Mouse (Mus musculus) forebrain, embryonic 10.5 days (tissue): ENCODE measurements at regions not wholly inside any gene's neighbourhood (a gene's known extent, or its start where the extent isn't known, plus 50 kb on each side); places are given as distances from the start of the nearest gene placed in this dataset.

Experiments used
- DNase-seq: peaks from one replicate; pipeline ENCODE4 v3.0.0-alpha.2; 2017; ENCODE audit warnings: low spot score; ENCODE audit errors: extremely low spot score
- H3K27ac ChIP-seq: fragments of 300-500 bp; sonication (generic); 2 replicates; pipeline ENCODE4 v1.5.1; 2016; ENCODE audit warnings: mild to moderate bottlenecking
- H3K27me3 ChIP-seq: fragments of 300-500 bp; sonication (generic); 2 replicates; pipeline ENCODE4 v1.6.1; 2016; ENCODE audit warnings: mild to moderate bottlenecking; ENCODE audit not compliant: poor library complexity, severe bottlenecking
- H3K36me3 ChIP-seq: fragments of 300-500 bp; sonication (generic); replicated peaks from 2 replicates; pipeline ENCODE4 v1.6.1; 2016; ENCODE audit warnings: mild to moderate bottlenecking, moderate library complexity
- H3K4me1 ChIP-seq: fragments of 300-500 bp; sonication (generic); 2 replicates; pipeline ENCODE4 v1.6.1; 2016
- H3K4me3 ChIP-seq: fragments of 300-500 bp; sonication (generic); 2 replicates; pipeline ENCODE4 v1.5.1; 2016; ENCODE audit warnings: mild to moderate bottlenecking, moderate library complexity
- H3K9me3 ChIP-seq: fragments of 300-500 bp; sonication (generic); 2 replicates; pipeline ENCODE4 v1.6.1; 2016; ENCODE audit warnings: mild to moderate bottlenecking, moderate library complexity
- WGBS: fragments of 180-500 bp; shearing (Covaris S2); methylation state at CpG from one replicate; pipeline ENCODE4 v1.1.7; 2016; 5-methylcytosine and 5-hydroxymethylcytosine counted together

DNA sequence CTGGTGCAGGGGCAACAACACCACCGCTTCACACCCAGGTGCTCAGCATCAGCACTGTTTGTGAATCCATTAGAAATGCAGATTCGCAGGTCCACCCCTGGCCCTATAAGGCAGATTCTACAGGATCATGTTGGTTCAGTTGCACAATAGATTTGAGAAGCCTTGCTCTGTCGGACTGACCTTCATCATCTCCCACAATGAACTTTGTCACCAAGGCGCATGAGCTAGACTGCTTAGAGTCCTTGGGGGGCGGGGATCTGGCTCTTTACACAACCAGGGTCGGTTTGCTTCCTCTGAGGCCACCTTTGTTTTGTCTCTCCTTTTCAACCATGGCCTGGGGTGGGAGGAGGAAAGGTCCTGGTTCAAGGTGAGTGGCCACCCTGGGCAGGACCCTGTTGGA, 209.7 kb downstream of the Igsf11 start:
- Histone ChIP-seq H3K27me3 (no peaks in the 10 kb centered on the region), H3K4me3 (no peak overlapping the region), H3K9me3 (no peaks in the 10 kb centered on the region), H3K36me3 (no peaks in the 10 kb centered on the region), H3K4me1 (no peaks in the 10 kb centered on the region; the same call in 1 of the 2 replicates), H3K27ac (no peak overlapping the region)
- whole genome bisulfite sequencing: 55% methylated on average over 6 of the region's 6 CpGs
- DNase-seq: no peak

DNA sequence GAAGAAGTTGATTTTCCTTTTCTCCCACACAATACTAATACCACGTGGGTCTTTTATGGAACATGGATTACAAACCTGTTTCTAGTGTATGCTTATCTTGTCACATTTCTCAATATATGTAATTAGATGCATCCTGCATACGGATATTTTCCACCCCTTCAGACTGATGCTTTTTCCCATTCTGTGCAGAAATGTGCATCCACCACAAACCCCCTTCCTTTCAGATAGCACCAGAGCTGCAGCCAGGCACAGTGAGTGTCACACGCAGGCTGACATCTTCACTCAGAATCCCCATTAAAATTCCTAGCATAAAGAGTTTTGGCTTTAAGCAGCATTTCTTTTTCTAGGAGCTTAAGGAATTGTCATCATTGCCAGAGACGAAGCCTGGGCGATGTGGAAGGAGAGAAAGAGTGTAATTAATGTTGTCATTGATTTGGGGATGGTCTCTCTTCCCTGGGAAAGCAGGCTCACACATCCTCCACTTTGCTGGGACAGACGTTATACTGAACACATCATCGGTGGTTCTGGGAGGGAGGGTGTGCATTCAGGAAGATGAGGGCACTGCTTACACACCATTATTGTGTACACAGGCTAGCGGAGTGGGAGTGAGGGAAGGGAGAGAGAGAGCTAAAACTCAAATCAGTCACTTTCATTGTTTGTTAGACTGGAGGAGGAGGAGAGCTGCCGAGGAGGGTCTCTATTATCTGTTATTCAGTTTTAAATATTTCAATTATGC, 211.1 kb downstream of the Igsf11 start:
- Histone ChIP-seq H3K4me1 (no peaks in the 10 kb centered on the region; the same call in 1 of the 2 replicates), H3K27me3 (no peaks in the 10 kb centered on the region), H3K36me3 (no peaks in the 10 kb centered on the region), H3K4me3 (no peak overlapping the region), H3K27ac (no peak overlapping the region), H3K9me3 (no peaks in the 10 kb centered on the region)
- 68% methylated on average over 9 of the region's 9 CpGs for WGBS
- no peak for DNase-seq

- 31% methylated on average over 15 of the region's 15 CpGs for WGBS
Measured at GRCm38 (mm10) chr16:39109383-39110033, 217.0 kb downstream of the Igsf11 start.

GRCm38 (mm10) chr16:39110089-39110488, 217.6 kb downstream of the Igsf11 start:
- no peak for DNase-seq
- Histone ChIP-seq H3K9me3 (no peaks in the 10 kb centered on the region), H3K27ac (no peak overlapping the region), H3K27me3 (no peaks in the 10 kb centered on the region), H3K4me1 (peaks cover 9% of the 10 kb centered on the region; the same call in 1 of the 2 replicates), H3K4me3 (no peak overlapping the region), H3K36me3 (no peaks in the 10 kb centered on the region)
- 88% methylated on average over 5 of the region's 5 CpGs for WGBS

More at GRCm38 (mm10) chr16:39109383-39110033, 217.0 kb downstream of the Igsf11 start:
- Histone ChIP-seq H3K36me3 (no peaks in the 10 kb centered on the region), H3K4me1 (peaks cover 7% of the 10 kb centered on the region; the same call in 1 of the 2 replicates), H3K27ac (no peak overlapping the region; the same call in 1 of the 2 replicates), H3K9me3 (no peaks in the 10 kb centered on the region), H3K27me3 (no peaks in the 10 kb centered on the region), H3K4me3 (peak overlapping the region; percentile 39)
- DNase-seq: peak; percentile 34

DNA sequence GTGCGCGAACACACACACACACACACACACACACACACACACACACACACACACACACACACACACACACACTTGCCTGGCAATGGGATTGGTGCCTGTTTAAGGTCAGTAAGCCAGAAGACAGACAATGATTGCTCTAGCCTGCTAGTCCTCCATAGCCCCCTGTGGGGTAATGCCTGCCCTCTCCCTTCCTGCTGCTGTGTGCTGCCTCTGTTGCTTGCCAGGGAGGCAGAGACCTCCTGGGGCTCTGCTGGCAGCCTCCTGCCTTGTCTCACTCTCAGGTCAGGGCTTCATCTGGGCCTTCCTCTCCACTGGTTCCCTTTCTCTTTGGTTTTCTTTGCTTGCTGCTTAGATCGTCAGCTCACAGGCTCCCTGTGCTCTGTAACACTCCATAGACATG, 225.6 kb downstream of the Igsf11 start:
- 0 out of 2 replicates have a peak, but pooled peaks cover 4% of the 10 kb centered on the region for H3K27me3 ChIP-seq
- H3K4me3 ChIP-seq: no peak overlapping the region
- H3K9me3 ChIP-seq: no peaks in the 10 kb centered on the region
- no peaks in the 10 kb centered on the region for H3K36me3 ChIP-seq
- peaks cover 31% of the 10 kb centered on the region for H3K4me1 ChIP-seq
- WGBS: 66% methylated on average over 3 of the region's 3 CpGs
- DNase-seq: no peak
- no peak overlapping the region for H3K27ac ChIP-seq

DNA sequence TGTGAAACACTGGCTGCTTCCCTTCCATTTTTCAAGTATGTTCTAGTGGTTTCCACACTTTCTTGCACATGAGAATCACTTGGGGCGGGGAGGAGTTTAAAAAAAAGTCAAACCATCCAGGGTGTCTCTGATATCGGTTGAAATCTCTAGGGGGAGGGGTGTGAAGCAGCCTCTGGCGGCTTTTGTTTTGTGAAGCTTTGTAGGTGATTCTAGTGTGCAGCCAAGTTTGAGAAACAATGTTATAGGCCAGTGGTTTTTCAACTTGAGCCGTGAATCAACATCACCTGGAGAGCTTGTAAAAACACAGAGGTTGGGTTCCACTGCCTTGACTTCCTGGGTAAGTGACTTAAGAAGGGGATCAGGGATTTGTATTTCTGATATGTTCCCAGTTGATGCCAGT, 227.3 kb downstream of the Igsf11 start:
- no peak overlapping the region for H3K4me3 ChIP-seq
- peaks cover 25% of the 10 kb centered on the region for H3K4me1 ChIP-seq
- H3K36me3 ChIP-seq: no peaks in the 10 kb centered on the region
- WGBS: 49% methylated on average over 4 of the region's 4 CpGs
- H3K27me3 ChIP-seq: 0 out of 2 replicates have a peak, but pooled peaks cover 4% of the 10 kb centered on the region
- H3K27ac ChIP-seq: no peak overlapping the region
- no peaks in the 10 kb centered on the region for H3K9me3 ChIP-seq
- DNase-seq: no peak

DNA sequence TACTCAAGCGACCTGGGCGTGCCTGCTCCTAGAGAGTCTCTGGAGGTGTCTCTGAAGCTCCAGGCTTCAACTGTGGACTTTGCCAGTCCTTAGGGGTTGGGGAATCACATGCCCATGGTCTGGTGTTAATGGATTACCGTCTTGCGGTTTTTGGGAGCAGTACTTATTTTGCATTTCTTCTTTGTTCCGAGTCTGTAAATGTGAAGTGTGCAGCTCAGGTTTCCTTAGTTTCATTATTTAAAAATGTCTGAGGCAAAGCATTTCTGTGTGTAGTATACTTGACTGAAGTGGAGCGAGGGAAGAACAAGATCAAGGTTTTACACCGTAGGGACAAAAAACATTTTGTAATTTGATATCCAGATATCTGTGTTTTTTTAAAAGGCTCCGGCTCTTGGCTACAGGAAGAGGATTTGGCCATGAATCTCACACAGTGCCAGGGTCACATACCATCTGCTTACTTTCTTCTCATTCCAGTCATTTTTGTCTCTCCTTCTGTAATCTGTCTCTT, 231.0 kb downstream of the Igsf11 start:
- H3K9me3 ChIP-seq: no peaks in the 10 kb centered on the region
- no peaks in the 10 kb centered on the region for H3K36me3 ChIP-seq
- 82% methylated on average over 8 of the region's 8 CpGs for WGBS
- H3K27ac ChIP-seq: no peak overlapping the region
- H3K4me1 ChIP-seq: peaks cover 21% of the 10 kb centered on the region
- no peak for DNase-seq
- H3K4me3 ChIP-seq: no peak overlapping the region
- 0 out of 2 replicates have a peak, but pooled peaks cover 4% of the 10 kb centered on the region for H3K27me3 ChIP-seq

- no peak for DNase-seq
- WGBS: 89% methylated on average over 2 of the region's 2 CpGs
- no peak overlapping the region for H3K4me3 ChIP-seq
- H3K27me3 ChIP-seq: no peaks in the 10 kb centered on the region
- H3K27ac ChIP-seq: no peak overlapping the region
- H3K4me1 ChIP-seq: no peaks in the 10 kb centered on the region
- no peaks in the 10 kb centered on the region for H3K36me3 ChIP-seq
- no peaks in the 10 kb centered on the region for H3K9me3 ChIP-seq
Measured at GRCm38 (mm10) chr16:39132459-39132858, 240.0 kb downstream of the Igsf11 start.

- Histone ChIP-seq H3K4me3 (no peak overlapping the region), H3K27ac (no peak overlapping the region), H3K4me1 (no peaks in the 10 kb centered on the region), H3K27me3 (no peaks in the 10 kb centered on the region), H3K36me3 (no peaks in the 10 kb centered on the region), H3K9me3 (no peaks in the 10 kb centered on the region)
- 71% methylated on average over 4 of the region's 4 CpGs for WGBS
- DNase-seq: no peak
Measured at GRCm38 (mm10) chr16:39135777-39136176, 243.3 kb downstream of the Igsf11 start.

GRCm38 (mm10) chr16:39147151-39147550, 254.7 kb downstream of the Igsf11 start:
- H3K4me1 ChIP-seq: peaks cover 12% of the 10 kb centered on the region
- no peak overlapping the region for H3K27ac ChIP-seq
- 56% methylated on average over 2 of the region's 2 CpGs for WGBS
- no peak overlapping the region for H3K4me3 ChIP-seq
- no peaks in the 10 kb centered on the region for H3K9me3 ChIP-seq
- H3K27me3 ChIP-seq: no peaks in the 10 kb centered on the region
- DNase-seq: no peak
- H3K36me3 ChIP-seq: no peaks in the 10 kb centered on the region

DNA sequence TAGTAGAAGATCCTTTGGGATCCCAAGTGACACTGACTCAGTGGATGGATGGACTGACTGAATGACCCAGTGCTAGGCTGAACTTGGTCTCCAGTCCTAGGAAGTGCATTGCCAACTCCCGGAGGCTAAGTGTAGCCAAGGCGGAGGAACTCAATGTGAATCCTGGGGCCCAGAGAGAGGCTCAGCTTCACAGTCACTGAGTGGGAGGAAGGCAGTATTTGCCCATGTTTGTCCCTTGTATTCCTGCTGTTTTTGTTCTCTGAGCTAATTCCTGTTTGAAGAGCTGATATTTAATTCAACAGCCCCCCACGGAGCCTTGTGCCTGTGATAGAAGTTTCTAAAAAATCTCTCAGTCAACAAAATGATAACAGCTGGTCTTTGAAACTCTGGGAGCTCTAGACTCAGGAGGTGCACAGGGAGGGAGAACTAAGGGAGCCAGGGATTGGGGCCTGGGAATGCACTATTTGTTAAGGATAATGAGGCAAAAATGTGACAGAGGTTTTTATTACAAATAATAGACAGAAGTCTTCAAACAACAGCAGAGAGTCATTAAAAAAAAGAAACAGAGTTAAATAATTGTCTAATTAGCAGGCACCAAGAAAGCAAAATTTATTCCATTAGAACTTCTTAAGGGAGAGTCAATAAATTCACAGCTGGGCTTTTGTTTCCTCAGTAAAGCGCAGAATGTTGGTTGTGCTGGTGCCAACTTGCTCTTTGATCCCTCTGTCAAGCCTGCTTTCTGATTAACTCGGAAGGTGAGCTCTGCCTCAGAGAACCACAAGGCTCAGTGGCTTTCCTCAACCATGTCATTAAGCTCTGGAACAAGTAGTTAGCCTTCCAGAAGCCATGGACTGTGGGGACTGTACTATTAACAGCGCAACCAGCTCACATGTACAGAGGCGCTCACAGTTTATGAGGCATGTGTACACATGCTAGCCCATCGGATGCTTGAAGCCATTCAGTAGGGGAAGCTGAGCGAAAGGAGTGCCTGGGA, 259.2 kb downstream of the Igsf11 start:
- H3K4me3 ChIP-seq: no peak overlapping the region
- no peaks in the 10 kb centered on the region for H3K36me3 ChIP-seq
- no peaks in the 10 kb centered on the region for H3K27me3 ChIP-seq
- H3K9me3 ChIP-seq: no peaks in the 10 kb centered on the region
- DNase-seq: no peak
- 70% methylated on average over 9 of the region's 9 CpGs for WGBS
- H3K27ac ChIP-seq: no peak overlapping the region
- H3K4me1 ChIP-seq: peaks cover 12% of the 10 kb centered on the region

- no peak overlapping the region for H3K27ac ChIP-seq
- no peak overlapping the region for H3K4me3 ChIP-seq
- no peak for DNase-seq
- peaks cover 3% of the 10 kb centered on the region; the same call in 1 of the 2 replicates for H3K4me1 ChIP-seq
- H3K9me3 ChIP-seq: no peaks in the 10 kb centered on the region
- H3K27me3 ChIP-seq: no peaks in the 10 kb centered on the region
- no peaks in the 10 kb centered on the region for H3K36me3 ChIP-seq
- 35% methylated on average over 3 of the region's 3 CpGs for whole genome bisulfite sequencing
Measured at GRCm38 (mm10) chr16:39158893-39159292, 266.4 kb downstream of the Igsf11 start.
